Mouse (Mus musculus) layer of hippocampus, adult 9-10 months (tissue): ENCODE measurements at regions not wholly inside any gene's neighbourhood (a gene's known extent, or its start where the extent isn't known, plus 50 kb on each side); places are given as distances from the start of the nearest gene placed in this dataset.

Experiments
- DNase-seq: peaks from one replicate; pipeline ENCODE4 v3.0.0; 2022; ENCODE audit warnings: low spot score

GRCm38 (mm10) chr8:41830407-41830806 is 413.5 kb upstream of the Frg1 start:
- no peak for DNase-seq

GRCm38 (mm10) chr8:41824928-41825327 is 408.1 kb upstream of the Frg1 start:
- peak; percentile 54 for DNase-seq

GRCm38 (mm10) chr8:41823041-41823440 is 406.2 kb upstream of the Frg1 start:
- DNase-seq = no peak

- DNase-seq = no peak
Measured at GRCm38 (mm10) chr8:41821676-41822075, 404.8 kb upstream of the Frg1 start.

- no peak for DNase-seq
Measured at GRCm38 (mm10) chr8:41820605-41821395, 403.9 kb upstream of the Frg1 start.

GRCm38 (mm10) chr8:41818577-41818976 is 401.7 kb upstream of the Frg1 start:
- DNase-seq = no peak

GRCm38 (mm10) chr8:41818079-41818478 is 401.2 kb upstream of the Frg1 start:
- DNase-seq = no peak

GRCm38 (mm10) chr8:41815272-41815671 is 398.4 kb upstream of the Frg1 start:
- DNase-seq = no peak

- no peak for DNase-seq
Measured at GRCm38 (mm10) chr8:41795625-41796024, 378.8 kb upstream of the Frg1 start.

- no peak for DNase-seq
Measured at GRCm38 (mm10) chr8:41786952-41787861, 370.3 kb upstream of the Frg1 start.

GRCm38 (mm10) chr8:41785977-41786376 is 369.1 kb upstream of the Frg1 start:
- DNase-seq = no peak

GRCm38 (mm10) chr8:41782837-41783236 is 366.0 kb upstream of the Frg1 start:
- no peak for DNase-seq

- DNase-seq = no peak
Measured at GRCm38 (mm10) chr8:41779459-41779858, 362.6 kb upstream of the Frg1 start.

- no peak for DNase-seq
Measured at GRCm38 (mm10) chr8:41771729-41772128, 354.9 kb upstream of the Frg1 start.

GRCm38 (mm10) chr8:41753481-41753880 is 336.6 kb upstream of the Frg1 start:
- DNase-seq = no peak

- DNase-seq = no peak
Measured at GRCm38 (mm10) chr8:41752641-41753040, 335.8 kb upstream of the Frg1 start.

- DNase-seq = no peak
Measured at GRCm38 (mm10) chr8:41747024-41747423, 330.1 kb upstream of the Frg1 start.

- no peak for DNase-seq
Measured at GRCm38 (mm10) chr8:41742796-41743670, 326.2 kb upstream of the Frg1 start.

- DNase-seq = no peak
Measured at GRCm38 (mm10) chr8:41717002-41717401, 300.1 kb upstream of the Frg1 start.

GRCm38 (mm10) chr8:41713634-41714330 is 296.9 kb upstream of the Frg1 start:
- DNase-seq = peak; percentile 17
